Mouse (Mus musculus) T-cell, adult 2 months (primary cell): ENCODE results near the gene Xpnpep3.
A peak's percentile ranks its signal among the peaks of the same experiment; 100 is the strongest.

Source experiments
- DNase-seq: peaks from one replicate; pipeline ENCODE4 v3.0.0; 2022; ENCODE audit warnings: low spot score

The Xpnpep3 gene

DNA sequence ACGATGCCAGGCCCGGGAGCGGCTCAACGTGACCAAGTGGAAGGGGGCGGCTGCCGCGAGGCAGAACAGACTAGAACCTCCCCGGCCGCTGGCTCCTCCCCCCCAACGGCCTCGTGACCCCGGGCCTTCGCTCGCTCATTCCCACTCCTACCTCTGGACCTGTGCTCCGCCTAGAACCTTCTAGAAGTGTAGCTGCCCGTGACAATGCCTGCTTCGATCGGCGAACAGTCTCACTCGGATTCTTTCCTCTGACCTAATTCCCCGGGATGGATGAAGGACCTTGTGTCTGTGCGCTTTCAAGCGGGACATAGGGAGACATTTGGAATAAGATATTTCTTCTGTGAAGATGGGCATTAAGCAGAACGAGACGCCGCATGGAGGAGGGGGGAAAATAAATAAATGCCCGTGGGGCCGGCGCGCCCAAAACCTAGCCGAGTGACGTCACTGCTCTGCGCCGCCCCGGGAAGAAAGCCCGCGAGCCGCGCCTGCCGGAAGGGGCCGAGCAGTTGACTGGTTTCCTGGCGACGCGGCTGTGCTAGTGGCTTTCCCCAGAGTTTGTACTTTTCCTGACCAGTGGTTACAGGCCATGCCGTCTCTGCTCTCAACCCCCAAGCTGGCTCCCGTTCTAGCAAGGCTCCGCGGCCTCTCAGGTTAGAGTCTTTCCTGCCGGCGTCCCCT, at the start of gene Xpnpep3, which contains the start of gene St13:
Gene Xpnpep3 (plus strand): TSS at position 501 of the 678 bp plus-strand sequence.
Gene St13 (minus strand): TSS at position 440 of the 678 bp plus-strand sequence.
- DNase-seq, result peak; percentile 96

DNA sequence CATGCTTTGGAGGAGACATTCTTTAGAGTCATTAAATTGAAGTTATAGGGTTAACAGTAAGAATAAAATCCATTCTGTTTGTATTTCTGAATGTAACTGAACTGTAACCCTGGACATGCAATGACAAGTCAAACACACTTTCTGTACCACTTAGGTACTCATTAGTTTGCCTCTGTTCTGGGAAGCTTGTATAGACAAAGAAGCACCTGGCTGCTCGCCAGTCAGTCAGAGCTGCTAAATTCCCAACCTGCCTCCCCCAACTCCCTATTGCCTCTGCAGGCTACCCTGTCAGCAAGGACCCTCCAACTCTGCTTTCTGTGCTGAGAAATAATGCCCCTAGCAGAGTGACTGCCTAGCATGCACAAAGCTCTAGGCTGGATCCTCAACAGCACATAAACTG, 49.5 kb upstream of the Xpnpep3 start:
- DNase-seq, result no peak

- no peak for DNase-seq
Observed at GRCm38 (mm10) chr15:81352638-81353037, 47.3 kb upstream of the Xpnpep3 start.

DNA sequence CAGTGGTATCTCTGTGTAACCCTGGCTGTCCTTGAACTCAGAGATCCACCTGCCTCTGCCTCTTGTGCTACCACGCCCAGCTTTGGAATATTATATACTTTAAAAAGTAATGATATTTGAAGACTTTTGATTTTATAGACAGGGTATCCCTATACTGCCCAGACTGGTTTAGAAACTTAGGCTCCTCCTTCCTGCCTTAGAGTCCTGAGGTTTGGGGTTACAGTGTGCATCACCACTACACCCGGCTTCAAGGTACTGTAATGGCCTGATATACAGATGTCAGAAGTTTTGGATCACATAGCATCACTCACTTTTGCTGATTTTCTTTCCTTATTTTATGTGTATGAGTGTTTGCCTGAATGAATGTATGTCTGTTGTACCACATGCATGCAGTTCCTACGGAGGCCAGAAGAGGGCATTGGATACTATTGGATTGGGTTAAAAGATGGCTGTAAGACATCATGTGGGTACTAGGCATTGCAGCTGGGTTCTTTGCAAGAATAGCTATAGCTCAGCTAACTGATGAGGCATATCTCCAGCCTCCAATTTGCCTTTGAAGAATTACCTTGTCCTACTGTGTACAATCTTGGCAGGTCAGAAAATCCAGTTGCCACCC, 44.7 kb upstream of the Xpnpep3 start:
- DNase-seq, result peak; percentile 47

- no peak for DNase-seq
Observed at GRCm38 (mm10) chr15:81356946-81357345, 43.0 kb upstream of the Xpnpep3 start.

DNA sequence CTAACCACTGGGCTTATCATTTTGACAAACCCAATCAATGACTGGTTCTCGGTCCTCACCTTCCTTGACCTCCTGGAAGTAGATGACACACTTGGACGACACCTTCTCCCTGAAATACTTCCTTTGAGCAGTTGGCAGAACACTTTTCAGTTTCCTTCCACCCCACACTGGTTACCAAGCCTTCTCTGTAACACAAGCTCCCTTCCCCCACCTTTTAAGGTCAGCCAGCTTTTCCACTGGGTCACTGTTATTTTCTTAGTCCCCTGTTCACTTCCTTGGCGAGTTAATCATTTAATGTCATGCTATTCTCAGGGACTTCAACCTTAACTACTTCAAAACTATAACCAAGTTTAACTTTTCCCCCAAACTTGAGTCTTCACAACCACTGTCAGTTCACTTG, 41.0 kb upstream of the Xpnpep3 start:
- DNase-seq, result no peak

DNA sequence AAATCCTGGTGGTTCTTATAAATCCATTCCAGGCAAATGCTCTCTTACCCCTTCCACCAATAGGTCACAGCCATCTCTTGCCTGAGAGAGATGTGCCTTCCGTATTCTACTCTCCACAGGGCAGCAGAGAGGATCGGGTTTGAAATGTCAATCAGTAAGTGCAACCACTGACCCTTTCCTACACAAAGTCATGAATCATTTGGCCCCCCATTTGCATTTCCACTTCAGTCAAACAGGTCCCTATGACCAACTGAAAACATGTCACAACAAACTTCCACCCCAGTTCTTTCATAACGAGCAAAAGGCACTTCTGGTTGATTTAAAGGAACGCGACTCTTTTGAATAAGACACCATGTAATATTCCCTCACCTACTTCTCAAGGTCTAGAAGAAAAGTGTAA, 40.5 kb upstream of the Xpnpep3 start:
- no peak for DNase-seq

DNA sequence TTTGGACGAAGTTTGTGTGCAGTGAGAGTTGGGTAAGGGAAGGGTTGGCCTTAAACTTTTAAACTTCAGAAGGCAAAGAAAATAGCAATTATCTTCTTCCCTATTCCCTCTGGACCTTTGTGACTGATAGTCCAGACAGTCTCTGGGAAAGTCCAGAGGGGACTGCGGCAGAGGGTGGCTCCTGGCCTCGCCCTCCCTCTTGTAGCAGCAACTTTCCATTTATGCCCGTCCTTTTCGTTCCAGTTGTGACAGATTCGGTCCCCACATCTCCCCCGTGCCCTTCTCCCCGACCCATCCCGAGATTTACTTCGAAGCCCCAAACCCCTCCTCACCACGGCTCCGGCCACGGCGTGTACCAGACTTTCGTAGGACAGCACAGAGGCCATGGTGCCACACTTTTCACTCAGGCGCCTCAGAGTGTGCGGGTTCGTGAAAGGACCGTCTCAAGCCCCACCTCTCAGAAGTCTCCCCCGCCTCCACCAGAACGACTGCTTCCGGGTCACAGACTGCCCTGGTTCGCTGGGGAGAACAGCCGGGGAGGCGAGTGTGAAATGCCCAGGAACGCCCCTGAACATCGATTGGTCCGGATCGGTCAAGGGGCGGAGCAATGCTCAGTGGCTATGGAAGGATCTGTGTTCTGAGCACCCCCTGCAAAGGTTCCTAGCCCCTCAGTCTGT, 39.5 kb upstream of the Xpnpep3 start, which contains the start of gene Slc25a17:
Gene Slc25a17 (minus strand): TSS at position 468 of the 677 bp plus-strand sequence.
- peak; percentile 95 for DNase-seq

DNA sequence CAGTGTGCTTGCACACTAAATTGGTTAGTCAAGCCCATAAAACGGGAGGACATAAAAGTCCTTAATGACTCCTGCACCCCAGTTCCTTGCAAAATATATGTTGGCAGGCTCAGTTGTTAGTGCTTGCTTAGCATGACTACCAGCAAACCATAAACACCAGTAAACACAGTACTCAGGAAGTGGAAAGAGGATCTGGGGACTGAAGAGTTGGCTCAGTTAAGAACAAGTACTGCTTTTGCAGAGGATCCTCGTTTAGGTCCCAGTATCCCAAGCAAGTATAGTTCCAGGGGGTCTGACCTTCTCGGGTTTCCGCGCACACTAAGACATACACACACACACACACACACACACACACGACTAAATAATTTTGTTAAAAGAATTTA, 38.9 kb upstream of the Xpnpep3 start:
- no peak for DNase-seq

DNA sequence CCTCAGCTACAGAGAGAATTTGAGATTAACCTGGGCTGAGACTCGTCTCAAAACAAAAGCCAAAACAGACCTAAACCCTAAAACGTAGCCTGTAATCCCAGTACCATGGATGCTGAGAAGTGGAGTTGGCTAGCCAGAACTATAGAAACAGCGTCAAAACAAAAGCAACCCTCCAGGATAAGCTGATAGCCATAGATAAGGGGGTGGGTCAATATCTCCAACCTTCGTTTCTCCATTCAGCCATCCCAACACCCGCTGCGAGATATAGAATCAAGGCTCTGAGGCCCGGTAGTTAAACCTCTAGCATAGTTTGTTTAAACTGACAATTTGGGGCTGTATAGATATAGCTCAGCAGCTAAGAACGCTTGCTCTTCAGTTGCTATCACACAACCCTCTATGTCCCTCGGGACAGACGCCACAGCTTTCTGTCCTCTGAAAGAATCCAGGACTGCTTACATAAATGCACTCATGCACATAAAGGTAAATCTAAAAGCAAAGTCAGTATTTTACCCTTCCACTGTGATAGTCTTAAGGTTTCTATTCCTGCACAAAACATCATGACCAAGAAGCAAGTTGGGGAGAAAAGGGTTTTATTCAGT, 38.4 kb upstream of the Xpnpep3 start:
- DNase-seq, result no peak

- no peak for DNase-seq
Observed at GRCm38 (mm10) chr15:81362501-81362900, 37.4 kb upstream of the Xpnpep3 start.

DNA sequence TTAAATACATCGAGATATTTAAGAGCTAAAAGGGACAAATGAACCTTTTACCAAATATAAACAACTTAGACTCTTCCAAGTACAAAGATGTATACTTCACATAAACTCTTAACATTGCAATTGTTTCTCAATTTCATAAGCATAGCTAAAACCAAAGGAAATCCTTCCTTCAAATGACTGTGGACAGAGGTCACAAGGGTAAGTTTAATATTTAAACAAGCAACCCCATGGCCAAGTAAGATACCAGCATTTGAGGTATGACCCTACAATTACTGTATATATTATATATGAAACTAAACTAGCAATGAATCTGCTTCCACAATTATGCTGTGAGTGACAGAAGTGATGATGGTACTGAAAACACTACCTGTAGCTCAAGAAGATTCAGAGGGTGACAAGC, 35.7 kb upstream of the Xpnpep3 start:
- no peak for DNase-seq

- DNase-seq, result no peak
Observed at GRCm38 (mm10) chr15:81365246-81365645, 34.7 kb upstream of the Xpnpep3 start.

GRCm38 (mm10) chr15:81366241-81366640, 33.7 kb upstream of the Xpnpep3 start:
- no peak for DNase-seq

GRCm38 (mm10) chr15:81368601-81369000, 31.3 kb upstream of the Xpnpep3 start:
- no peak for DNase-seq

DNA sequence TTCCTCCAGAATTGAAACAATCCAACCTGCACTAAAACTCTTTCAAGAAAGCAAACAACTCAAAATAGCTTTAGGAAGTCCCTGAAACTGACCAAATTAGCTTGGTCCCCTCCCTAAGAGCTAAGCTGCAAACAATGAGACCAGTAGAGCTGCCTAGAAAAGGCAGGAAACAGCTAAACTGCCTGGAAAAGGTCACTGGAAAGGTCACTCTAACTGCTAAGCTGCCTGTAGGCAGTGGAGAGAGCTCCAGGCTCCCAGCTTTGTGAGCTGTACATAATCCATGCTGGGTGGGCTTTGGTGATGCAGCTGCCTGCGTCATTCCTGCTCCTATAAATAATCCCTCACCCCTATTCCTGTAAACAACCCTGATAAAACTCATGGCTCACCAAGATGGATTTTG, 29.6 kb upstream of the Xpnpep3 start:
- no peak for DNase-seq

DNA sequence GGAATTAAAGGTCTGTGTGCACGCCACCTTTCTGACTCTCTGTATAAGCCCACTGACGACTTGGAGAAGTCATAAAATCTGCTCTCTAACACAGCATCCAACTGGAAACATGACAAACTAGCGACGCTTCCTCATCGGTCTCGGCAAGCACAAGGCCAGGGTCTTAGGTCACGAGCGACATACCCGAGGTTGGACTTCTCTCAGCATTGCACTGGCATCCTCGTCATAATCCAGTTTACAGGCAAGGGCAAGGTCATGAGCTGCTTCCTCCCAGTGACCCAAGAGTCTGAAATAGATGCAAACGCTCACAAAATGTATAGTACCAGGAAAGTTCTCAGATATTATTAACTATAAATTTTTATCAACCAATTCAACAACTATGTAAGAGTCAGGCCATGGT, 25.3 kb upstream of the Xpnpep3 start:
- no peak for DNase-seq

DNA sequence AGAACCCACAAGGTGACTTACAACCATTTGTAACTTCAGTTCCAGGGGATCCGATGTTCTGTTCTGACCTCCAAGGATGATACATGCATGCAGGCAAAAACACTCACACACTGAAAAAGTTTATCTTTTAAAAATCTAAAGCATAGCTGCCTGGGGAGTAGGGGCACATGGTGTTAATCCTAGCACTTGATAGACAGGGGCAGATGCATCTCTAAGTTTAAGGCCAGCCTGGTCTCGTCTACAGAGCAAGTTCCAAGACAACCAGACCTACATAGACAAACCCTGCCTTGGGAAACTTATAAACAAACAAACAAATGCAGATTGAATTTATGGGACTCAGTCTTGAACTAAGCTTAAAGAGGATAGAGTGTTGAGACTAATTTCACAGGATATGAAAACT, 21.1 kb upstream of the Xpnpep3 start:
- DNase-seq, result no peak

DNA sequence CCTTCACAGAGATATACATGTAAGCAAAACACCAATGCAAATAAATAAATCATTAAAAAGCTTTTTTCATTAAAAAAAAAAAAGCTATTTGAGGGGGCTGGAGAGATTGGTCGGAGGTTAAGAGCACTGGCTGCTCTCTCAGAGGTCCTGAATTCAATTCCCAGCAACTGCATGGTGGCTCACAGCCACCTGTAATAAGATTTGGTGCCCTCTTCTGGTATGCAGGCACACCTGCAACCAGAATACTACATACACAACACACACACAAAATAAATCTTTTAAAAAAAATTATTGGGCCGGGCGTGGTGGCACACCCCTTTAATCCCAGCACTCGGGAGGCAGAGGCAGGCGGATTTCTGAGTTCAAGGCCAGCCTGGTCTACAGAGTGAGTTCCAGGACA, 13.6 kb upstream of the Xpnpep3 start:
- no peak for DNase-seq

- peak; percentile 48 for DNase-seq
Observed at GRCm38 (mm10) chr15:81392997-81393396, 6.9 kb upstream of the Xpnpep3 start.

DNA sequence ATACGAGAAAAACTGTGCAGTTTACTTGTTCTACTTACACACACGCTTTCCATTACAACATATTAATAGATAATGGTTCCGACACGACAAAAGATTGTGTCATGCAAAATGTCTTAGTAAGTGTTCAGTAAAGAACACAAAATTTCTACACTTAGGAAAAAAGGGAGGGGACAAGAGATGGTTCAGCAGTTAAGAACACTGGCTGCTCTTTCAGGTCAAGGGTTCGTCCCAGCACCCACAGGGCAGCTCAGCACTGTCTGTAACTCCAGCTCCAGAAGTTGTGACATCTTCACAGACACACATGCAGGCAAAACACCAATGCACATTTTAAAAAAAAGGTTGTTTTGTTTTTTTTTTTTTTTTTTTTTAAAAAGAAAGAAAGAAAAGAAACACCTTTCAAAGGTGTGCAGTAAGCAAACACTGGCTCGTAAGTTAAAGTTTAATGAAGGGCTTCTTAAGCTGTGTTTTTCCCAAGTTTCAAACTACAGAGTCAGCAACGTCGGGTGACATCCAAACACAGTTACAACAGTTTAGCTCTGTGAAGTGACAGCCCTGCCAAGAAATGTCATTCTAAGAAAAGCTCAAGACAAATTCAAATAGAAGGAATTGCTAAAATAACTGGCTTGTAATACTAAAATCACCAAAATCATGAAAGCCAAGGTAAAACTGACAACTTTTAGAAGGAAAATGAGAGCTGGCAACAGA, 5.6 kb upstream of the Xpnpep3 start:
- DNase-seq, result no peak

DNA sequence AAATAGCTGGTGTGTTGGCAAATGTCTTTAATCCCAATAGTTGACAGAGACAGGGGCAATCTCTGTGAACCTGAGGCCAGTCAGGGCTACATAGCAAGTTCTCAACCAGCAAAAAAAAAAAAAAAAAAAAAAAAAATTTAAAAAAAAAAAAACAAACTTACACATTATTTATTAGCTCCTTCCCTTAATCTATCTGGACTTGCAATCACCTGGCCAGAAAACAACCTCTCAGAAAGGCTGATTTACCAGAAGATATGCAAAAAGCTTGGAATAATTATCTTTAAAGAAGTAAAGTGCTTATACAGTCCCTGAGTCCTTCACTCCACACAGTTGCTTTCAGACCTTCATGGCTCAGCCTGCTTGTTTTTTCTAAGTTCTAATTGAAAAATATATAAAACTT, 1.7 kb upstream of the Xpnpep3 start:
- no peak for DNase-seq
